Mouse (Mus musculus): ENCODE measurements around the gene Gm20662. TPM values are rescaled to one million over a fixed set of nuclear protein-coding genes. Genes with fewer than 3 reads are reported as not detected.
A peak's percentile ranks its signal among the peaks of the same experiment; 100 is the strongest.

The Gm20662 gene
- polyA plus RNA-seq, 1 experiment from 2014 or later, result 0.53 TPM

GRCm38 (mm10) chr9:108047601-108048565 is 51.7 kb downstream of the Gm20662 start:
- WGBS, result 50% methylated on average over 17 of the region's 17 CpGs
- no peak for ATAC-seq

GRCm38 (mm10) chr9:108048566-108048955 is 52.4 kb downstream of the Gm20662 start:
- no peaks in the 10 kb centered on the region for H3K27me3 ChIP-seq (replicated peaks; ENCODE audit: control insufficient read depth, insufficient read depth, low read length)
- peak; percentile 33 for DNase-seq (ENCODE audit: low spot score)
- peaks cover 9% of the 10 kb centered on the region for H3K4me1 ChIP-seq (ENCODE audit: control insufficient read depth, insufficient read depth, low read length)
- peaks cover 54% of the 10 kb centered on the region for H3K36me3 ChIP-seq (ENCODE audit: control insufficient read depth, insufficient read depth, low read length)
- peak overlapping the region; percentile 55; the same call in 1 of the 2 replicates for H3K27ac ChIP-seq (ENCODE audit: low read depth, low read length)
- H3K9me3 ChIP-seq (replicated peaks; ENCODE audit: control insufficient read depth, low read length), result no peaks in the 10 kb centered on the region
- 2% methylated on average over 19 of the region's 19 CpGs for WGBS
- peak overlapping the region; percentile 73 for H3K9ac ChIP-seq (ENCODE audit: low read length)
- peak; percentile 49; the same call in 1 of the 2 replicates for ATAC-seq
- H3K4me2 ChIP-seq (ENCODE audit: low read length), result peak overlapping the region; percentile 89
- H3K4me3 ChIP-seq (ENCODE audit: low read depth, low read length), result peak overlapping the region; percentile 72

More at GRCm38 (mm10) chr9:108047601-108048565, 51.7 kb downstream of the Gm20662 start:
- H3K27me3 ChIP-seq (replicated peaks; ENCODE audit: control insufficient read depth, insufficient read depth, low read length), result no peaks in the 10 kb centered on the region
- H3K4me1 ChIP-seq (ENCODE audit: control insufficient read depth, insufficient read depth, low read length), result peaks cover 9% of the 10 kb centered on the region
- H3K9me3 ChIP-seq (replicated peaks; ENCODE audit: control insufficient read depth, low read length), result no peaks in the 10 kb centered on the region
- no peak for DNase-seq (ENCODE audit: low spot score)
- peak overlapping the region; percentile 73 for H3K9ac ChIP-seq (ENCODE audit: low read length)
- peak overlapping the region; percentile 89 for H3K4me2 ChIP-seq (ENCODE audit: low read length)
- peak overlapping the region; percentile 72 for H3K4me3 ChIP-seq (ENCODE audit: low read depth, low read length)
- peak overlapping the region; percentile 55; the same call in 1 of the 2 replicates for H3K27ac ChIP-seq (ENCODE audit: low read depth, low read length)
- H3K36me3 ChIP-seq (ENCODE audit: control insufficient read depth, insufficient read depth, low read length), result peaks cover 61% of the 10 kb centered on the region

GRCm38 (mm10) chr9:108049016-108049455 is 52.9 kb downstream of the Gm20662 start, which contains the start of gene Gmppb:
Gene Gmppb, plus strand, starts transcription at chr9:108049242.
- H3K4me1 ChIP-seq (ENCODE audit: control insufficient read depth, insufficient read depth, low read length), result peaks cover 9% of the 10 kb centered on the region
- H3K4me3 ChIP-seq (ENCODE audit: low read depth, low read length), result peak within 1 kb of the TSS; percentile 72
- DNase-seq (ENCODE audit: low spot score) (peak; percentile 98), ATAC-seq (peak; percentile 96)
- no peaks in the 10 kb centered on the region for H3K27me3 ChIP-seq (replicated peaks; ENCODE audit: control insufficient read depth, insufficient read depth, low read length)
- peaks cover 58% of the 10 kb centered on the region for H3K36me3 ChIP-seq (ENCODE audit: control insufficient read depth, insufficient read depth, low read length)
- WGBS, result under 1% methylated on average over 32 of the region's 39 CpGs
- peak within 1 kb of the TSS; percentile 68; the same call in 1 of the 2 replicates for H3K27ac ChIP-seq (ENCODE audit: low read depth, low read length)
- peak within 1 kb of the TSS; percentile 73 for H3K9ac ChIP-seq (ENCODE audit: low read length)
- peak within 1 kb of the TSS; percentile 89 for H3K4me2 ChIP-seq (ENCODE audit: low read length)
- H3K9me3 ChIP-seq (replicated peaks; ENCODE audit: control insufficient read depth, low read length), result no peaks in the 10 kb centered on the region

- Histone ChIP-seq H3K36me3 (ENCODE audit: control insufficient read depth, insufficient read depth, low read length) (peaks cover 62% of the 10 kb centered on the region), H3K27ac (ENCODE audit: low read depth, low read length) (peak overlapping the region; percentile 68; the same call in 1 of the 2 replicates), H3K4me1 (ENCODE audit: control insufficient read depth, insufficient read depth, low read length) (peaks cover 9% of the 10 kb centered on the region), H3K4me3 (ENCODE audit: low read depth, low read length) (peak overlapping the region; percentile 72), H3K4me2 (ENCODE audit: low read length) (peak overlapping the region; percentile 89), H3K27me3 (replicated peaks; ENCODE audit: control insufficient read depth, insufficient read depth, low read length) (no peaks in the 10 kb centered on the region), H3K9me3 (replicated peaks; ENCODE audit: control insufficient read depth, low read length) (no peaks in the 10 kb centered on the region), H3K9ac (ENCODE audit: low read length) (peak overlapping the region; percentile 73)
- no peak for DNase-seq (ENCODE audit: low spot score)
- ATAC-seq, result no peak; the same call in 1 of the 2 replicates
- 43% methylated on average over 15 of the region's 15 CpGs for WGBS
These were observed 53.6 kb downstream of the Gm20662 start for GRCm38 (mm10) chr9:108049561-108050251.

- H3K4me3 ChIP-seq (ENCODE audit: low read depth, low read length), result no peak overlapping the region
- WGBS, result 95% methylated on average over 15 of the region's 15 CpGs
These were observed 55.2 kb downstream of the Gm20662 start for GRCm38 (mm10) chr9:108051184-108051930.

GRCm38 (mm10) chr9:108051931-108052220 is 55.7 kb downstream of the Gm20662 start:
- Histone ChIP-seq H3K4me3 (ENCODE audit: low read depth, low read length) (no peak overlapping the region), H3K9me3 (replicated peaks; ENCODE audit: control insufficient read depth, low read length) (no peaks in the 10 kb centered on the region), H3K4me2 (ENCODE audit: low read length) (no peak overlapping the region), H3K27me3 (replicated peaks; ENCODE audit: control insufficient read depth, insufficient read depth, low read length) (no peaks in the 10 kb centered on the region), H3K9ac (ENCODE audit: low read length) (no peak overlapping the region), H3K27ac (ENCODE audit: low read depth, low read length) (no peak overlapping the region), H3K4me1 (ENCODE audit: control insufficient read depth, insufficient read depth, low read length) (peaks cover 9% of the 10 kb centered on the region), H3K36me3 (ENCODE audit: control insufficient read depth, insufficient read depth, low read length) (peaks cover 62% of the 10 kb centered on the region)
- ATAC-seq, result no peak
- no peak for DNase-seq (ENCODE audit: low spot score)
- WGBS, result 85% methylated on average over 4 of the region's 4 CpGs

More at GRCm38 (mm10) chr9:108051184-108051930, 55.2 kb downstream of the Gm20662 start:
- peaks cover 62% of the 10 kb centered on the region for H3K36me3 ChIP-seq (ENCODE audit: control insufficient read depth, insufficient read depth, low read length)
- no peaks in the 10 kb centered on the region for H3K9me3 ChIP-seq (replicated peaks; ENCODE audit: control insufficient read depth, low read length)
- ATAC-seq (no peak), DNase-seq (ENCODE audit: low spot score) (no peak)
- no peak overlapping the region for H3K27ac ChIP-seq (ENCODE audit: low read depth, low read length)
- peaks cover 9% of the 10 kb centered on the region for H3K4me1 ChIP-seq (ENCODE audit: control insufficient read depth, insufficient read depth, low read length)
- H3K9ac ChIP-seq (ENCODE audit: low read length), result no peak overlapping the region
- no peaks in the 10 kb centered on the region for H3K27me3 ChIP-seq (replicated peaks; ENCODE audit: control insufficient read depth, insufficient read depth, low read length)
- H3K4me2 ChIP-seq (ENCODE audit: low read length), result no peak overlapping the region

GRCm38 (mm10) chr9:108052411-108052810 is 56.3 kb downstream of the Gm20662 start:
- 78% methylated on average over 7 of the region's 7 CpGs for WGBS
- ATAC-seq (no peak), DNase-seq (ENCODE audit: low spot score) (no peak)
- Histone ChIP-seq H3K9ac (ENCODE audit: low read length) (no peak overlapping the region), H3K27ac (ENCODE audit: low read depth, low read length) (no peak overlapping the region), H3K27me3 (replicated peaks; ENCODE audit: control insufficient read depth, insufficient read depth, low read length) (no peaks in the 10 kb centered on the region), H3K9me3 (replicated peaks; ENCODE audit: control insufficient read depth, low read length) (no peaks in the 10 kb centered on the region), H3K4me2 (ENCODE audit: low read length) (no peak overlapping the region), H3K4me3 (ENCODE audit: low read depth, low read length) (no peak overlapping the region), H3K36me3 (ENCODE audit: control insufficient read depth, insufficient read depth, low read length) (peaks cover 62% of the 10 kb centered on the region), H3K4me1 (ENCODE audit: control insufficient read depth, insufficient read depth, low read length) (peaks cover 9% of the 10 kb centered on the region)

- DNase-seq (ENCODE audit: low spot score) (peak; percentile 97), ATAC-seq (peak; percentile 38)
- WGBS, result 60% methylated on average over 20 of the region's 20 CpGs
- Histone ChIP-seq H3K4me3 (ENCODE audit: low read depth, low read length) (no peak within 1 kb of the TSS), H3K27ac (ENCODE audit: low read depth, low read length) (no peak within 1 kb of the TSS), H3K4me1 (ENCODE audit: control insufficient read depth, insufficient read depth, low read length) (peaks cover 9% of the 10 kb centered on the region), H3K9me3 (replicated peaks; ENCODE audit: control insufficient read depth, low read length) (no peaks in the 10 kb centered on the region), H3K36me3 (ENCODE audit: control insufficient read depth, insufficient read depth, low read length) (peaks cover 65% of the 10 kb centered on the region), H3K9ac (ENCODE audit: low read length) (no peak within 1 kb of the TSS), H3K4me2 (ENCODE audit: low read length) (0 out of 2 replicates have a peak within 1 kb of the TSS, but pooled peaks have one; percentile 16), H3K27me3 (replicated peaks; ENCODE audit: control insufficient read depth, insufficient read depth, low read length) (no peaks in the 10 kb centered on the region)
These were observed 56.9 kb downstream of the Gm20662 start, which contains the start of gene Amigo3 for GRCm38 (mm10) chr9:108052885-108053664. Gene Amigo3, plus strand, starts transcription at chr9:108053159.
